Mouse (Mus musculus): ENCODE data around the gene Pms1. TPM values are rescaled to one million over a fixed set of nuclear protein-coding genes. Genes with fewer than 3 reads are reported as not detected.
"Not testable (repeated sequence)": the region's sequence is repeated elsewhere in the genome, so short reads cannot be mapped to it uniquely, and the experiment has no call there.

The Pms1 gene
- 9.7 and 13.6 TPM in 2 replicates for polyA plus RNA-seq (2015; fragmentation: Nextera tagmentation; extraction: Ambion mirVana)

- no peaks in the 10 kb centered on the region for H3K27me3 ChIP-seq
- ATAC-seq (ENCODE audit: low read depth) (peak; percentile 99), DNase-seq (peak; percentile 93)
- H3K4me2 ChIP-seq = peak within 1 kb of the TSS; percentile 84
- H3K9me3 ChIP-seq (replicated peaks) = no peaks in the 10 kb centered on the region
- WGBS (ENCODE audit: insufficient replicate concordance) = under 1% methylated on average over 66 of the region's 66 CpGs
- H3K4me1 ChIP-seq (replicated peaks) = peaks cover 31% of the 10 kb centered on the region
- H3K27ac ChIP-seq = peak within 1 kb of the TSS; percentile 91
- H3K36me3 ChIP-seq = peaks cover 16% of the 10 kb centered on the region
- H3K4me3 ChIP-seq (replicated peaks) = peak within 1 kb of the TSS; percentile 85
- peak within 1 kb of the TSS; percentile 88 for H3K9ac ChIP-seq
Measured at GRCm38 (mm10) chr1:53296581-53297383, at the start of gene Pms1, which contains the start of the genes Ormdl1 and Gm28778. Gene Pms1 (minus strand): TSS chr1:53297018. Gene Ormdl1 (plus strand): TSS chr1:53297095. Gene Gm28778 (plus strand): TSS chr1:53297111.

- peaks cover 32% of the 10 kb centered on the region for H3K36me3 ChIP-seq
- no peaks in the 10 kb centered on the region for H3K9me3 ChIP-seq (replicated peaks)
- no peak overlapping the region for H3K4me3 ChIP-seq (replicated peaks)
- peaks cover 15% of the 10 kb centered on the region for H3K4me1 ChIP-seq (replicated peaks)
- H3K9ac ChIP-seq = no peak overlapping the region
- ATAC-seq (ENCODE audit: low read depth) (no peak), DNase-seq (no peak)
- no peaks in the 10 kb centered on the region for H3K27me3 ChIP-seq
- H3K4me2 ChIP-seq = no peak overlapping the region
- H3K27ac ChIP-seq = no peak overlapping the region
- 91% methylated on average over 2 of the region's 2 CpGs for WGBS (ENCODE audit: insufficient replicate concordance)
Measured at GRCm38 (mm10) chr1:53341071-53341470, 44.3 kb upstream of the Pms1 start.

- H3K27me3 ChIP-seq; H3K9me3 ChIP-seq (replicated peaks); H3K36me3 ChIP-seq; H3K4me2 ChIP-seq; H3K9ac ChIP-seq; H3K4me3 ChIP-seq (replicated peaks); DNase-seq: not testable (repeated sequence)
- ATAC-seq (ENCODE audit: low read depth) = peak; percentile 68
- Histone ChIP-seq H3K27ac (peak overlapping the region; percentile 43), H3K4me1 (replicated peaks) (peaks cover 37% of the 10 kb centered on the region)
- WGBS (ENCODE audit: insufficient replicate concordance) = 36% methylated on average over 2 of the region's 2 CpGs
Measured at GRCm38 (mm10) chr1:53337403-53337802, 40.6 kb upstream of the Pms1 start.

- H3K36me3 ChIP-seq = no peaks in the 10 kb centered on the region
- no peak for DNase-seq
- H3K4me1 ChIP-seq (replicated peaks) = peaks cover 37% of the 10 kb centered on the region
- 0 out of 2 replicates have a peak overlapping the region, but pooled peaks have one; percentile 12 for H3K4me2 ChIP-seq
- H3K27ac ChIP-seq = 0 out of 2 replicates have a peak overlapping the region, but pooled peaks have one; percentile 47
- H3K4me3 ChIP-seq (replicated peaks) = no peak overlapping the region
- H3K9me3 ChIP-seq (replicated peaks) = 0 out of 2 replicates have a peak, but pooled peaks cover 4% of the 10 kb centered on the region
- peak; percentile 89 for ATAC-seq (ENCODE audit: low read depth)
- no peaks in the 10 kb centered on the region for H3K27me3 ChIP-seq
- no peak overlapping the region for H3K9ac ChIP-seq
Measured at GRCm38 (mm10) chr1:53335465-53335864, 38.6 kb upstream of the Pms1 start.

- not testable (repeated sequence) for H3K36me3 ChIP-seq; H3K9me3 ChIP-seq (replicated peaks); H3K27me3 ChIP-seq; H3K4me3 ChIP-seq (replicated peaks); DNase-seq; H3K9ac ChIP-seq; H3K27ac ChIP-seq; H3K4me2 ChIP-seq
- ATAC-seq (ENCODE audit: low read depth) = 0 out of 2 replicates have a peak, but pooled peaks have one; percentile 49
- 23% methylated on average over 5 of the region's 5 CpGs for WGBS (ENCODE audit: insufficient replicate concordance)
- H3K4me1 ChIP-seq (replicated peaks) = peaks cover 37% of the 10 kb centered on the region
Measured at GRCm38 (mm10) chr1:53333527-53333926, 36.7 kb upstream of the Pms1 start.

- no peak overlapping the region for H3K9ac ChIP-seq
- 75% methylated on average over 5 of the region's 5 CpGs for WGBS (ENCODE audit: insufficient replicate concordance)
- DNase-seq (no peak), ATAC-seq (ENCODE audit: low read depth) (no peak)
- H3K4me3 ChIP-seq (replicated peaks) = no peak overlapping the region
- peaks cover 17% of the 10 kb centered on the region for H3K4me1 ChIP-seq (replicated peaks)
- no peak overlapping the region for H3K4me2 ChIP-seq
- H3K9me3 ChIP-seq (replicated peaks) = no peaks in the 10 kb centered on the region
- peaks cover 15% of the 10 kb centered on the region for H3K36me3 ChIP-seq
- H3K27me3 ChIP-seq = no peaks in the 10 kb centered on the region
- no peak overlapping the region for H3K27ac ChIP-seq
Measured at GRCm38 (mm10) chr1:53324827-53325494, 28.1 kb upstream of the Pms1 start.

- Histone ChIP-seq H3K27ac (no peak overlapping the region), H3K4me1 (replicated peaks) (peaks cover 17% of the 10 kb centered on the region), H3K4me3 (replicated peaks) (no peak overlapping the region), H3K36me3 (peaks cover 15% of the 10 kb centered on the region), H3K9me3 (replicated peaks) (no peaks in the 10 kb centered on the region), H3K4me2 (no peak overlapping the region), H3K9ac (no peak overlapping the region), H3K27me3 (no peaks in the 10 kb centered on the region)
- WGBS (ENCODE audit: insufficient replicate concordance) = 84% methylated on average over 1 of the region's 1 CpGs
- ATAC-seq (ENCODE audit: low read depth) = no peak
- no peak for DNase-seq
Measured at GRCm38 (mm10) chr1:53324277-53324676, 27.5 kb upstream of the Pms1 start.

GRCm38 (mm10) chr1:53323254-53323653 lies 26.4 kb upstream of the Pms1 start:
- Histone ChIP-seq H3K9ac (no peak overlapping the region), H3K9me3 (replicated peaks) (no peaks in the 10 kb centered on the region), H3K4me1 (replicated peaks) (peaks cover 17% of the 10 kb centered on the region), H3K36me3 (peaks cover 19% of the 10 kb centered on the region), H3K27ac (no peak overlapping the region), H3K27me3 (no peaks in the 10 kb centered on the region), H3K4me2 (no peak overlapping the region), H3K4me3 (replicated peaks) (no peak overlapping the region)
- no peak for ATAC-seq (ENCODE audit: low read depth)
- no peak for DNase-seq
- 84% methylated on average over 5 of the region's 5 CpGs for WGBS (ENCODE audit: insufficient replicate concordance)

GRCm38 (mm10) chr1:53321662-53322344 lies 25.0 kb upstream of the Pms1 start:
- DNase-seq = no peak

GRCm38 (mm10) chr1:53312989-53313967 lies 16.5 kb upstream of the Pms1 start, which contains the start of gene Osgepl1:
Gene Osgepl1 (plus strand): TSS chr1:53313624.
- H3K4me1 ChIP-seq (replicated peaks) = peaks cover 15% of the 10 kb centered on the region
- H3K4me3 ChIP-seq (replicated peaks) = peak within 1 kb of the TSS; percentile 70
- DNase-seq (peak; percentile 72), ATAC-seq (ENCODE audit: low read depth) (peak; percentile 96)
- H3K9ac ChIP-seq = peak within 1 kb of the TSS; percentile 81
- no peaks in the 10 kb centered on the region for H3K27me3 ChIP-seq
- H3K36me3 ChIP-seq = peaks cover 31% of the 10 kb centered on the region
- H3K27ac ChIP-seq = peak within 1 kb of the TSS; percentile 81
- H3K9me3 ChIP-seq (replicated peaks) = no peaks in the 10 kb centered on the region
- peak within 1 kb of the TSS; percentile 61 for H3K4me2 ChIP-seq
- WGBS (ENCODE audit: insufficient replicate concordance) = 2% methylated on average over 27 of the region's 27 CpGs

More at GRCm38 (mm10) chr1:53321662-53322344, 25.0 kb upstream of the Pms1 start:
- WGBS (ENCODE audit: insufficient replicate concordance) = 73% methylated on average over 4 of the region's 4 CpGs
- H3K4me2 ChIP-seq = no peak overlapping the region
- no peaks in the 10 kb centered on the region for H3K9me3 ChIP-seq (replicated peaks)
- ATAC-seq (ENCODE audit: low read depth) = peak; percentile 65
- H3K27ac ChIP-seq = no peak overlapping the region
- no peak overlapping the region for H3K9ac ChIP-seq
- H3K4me3 ChIP-seq (replicated peaks) = no peak overlapping the region
- peaks cover 17% of the 10 kb centered on the region for H3K4me1 ChIP-seq (replicated peaks)
- H3K36me3 ChIP-seq = peaks cover 31% of the 10 kb centered on the region
- H3K27me3 ChIP-seq = no peaks in the 10 kb centered on the region

All from liver, embryonic 13.5 days (tissue).